Mouse (Mus musculus): ENCODE results near the gene Bmp4.

DNA sequence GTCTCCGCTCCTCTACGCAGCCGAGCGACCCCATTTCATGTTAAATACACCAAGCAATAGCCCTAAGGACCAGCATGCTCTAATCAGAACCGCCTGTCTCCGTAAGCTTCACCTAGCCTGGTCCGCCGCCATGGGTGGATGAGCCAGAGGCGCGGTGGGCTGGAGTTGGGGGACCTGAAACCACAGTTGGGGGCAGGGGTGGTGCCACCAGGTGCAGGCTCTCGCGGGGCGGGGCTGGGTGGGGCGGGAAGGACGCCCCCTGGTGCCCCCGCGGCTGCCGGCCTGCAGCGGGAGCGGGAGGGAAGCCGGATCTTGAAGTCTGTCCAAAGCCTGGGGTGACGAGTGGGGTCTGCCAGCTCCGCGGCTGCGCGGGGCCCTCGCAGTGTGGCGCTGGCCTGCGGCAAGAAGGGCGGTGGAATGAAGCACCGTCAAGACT, 10.2 kb downstream of the Bmp4 start:
- TF ChIP-seq CTCF (IDR thresholded peaks at IDR 0.05; ENCODE audit: extremely low read depth, insufficient read depth, low read length) (no peak), POLR2A (IDR thresholded peaks at IDR 0.05; ENCODE audit: extremely low read depth, insufficient read depth, low read length) (no peak)
